Mouse (Mus musculus): ENCODE measurements at regions not wholly inside any gene's neighbourhood (a gene's known extent, or its start where the extent isn't known, plus 50 kb on each side); places are given as distances from the start of the nearest gene placed in this dataset.

- ATAC-seq: no peak
Observed at GRCm38 (mm10) chr13:31409123-31409513, 146.8 kb upstream of the Foxq1 start.

- no peak for ATAC-seq
Observed at GRCm38 (mm10) chr13:31421556-31421955, 134.4 kb upstream of the Foxq1 start.

DNA sequence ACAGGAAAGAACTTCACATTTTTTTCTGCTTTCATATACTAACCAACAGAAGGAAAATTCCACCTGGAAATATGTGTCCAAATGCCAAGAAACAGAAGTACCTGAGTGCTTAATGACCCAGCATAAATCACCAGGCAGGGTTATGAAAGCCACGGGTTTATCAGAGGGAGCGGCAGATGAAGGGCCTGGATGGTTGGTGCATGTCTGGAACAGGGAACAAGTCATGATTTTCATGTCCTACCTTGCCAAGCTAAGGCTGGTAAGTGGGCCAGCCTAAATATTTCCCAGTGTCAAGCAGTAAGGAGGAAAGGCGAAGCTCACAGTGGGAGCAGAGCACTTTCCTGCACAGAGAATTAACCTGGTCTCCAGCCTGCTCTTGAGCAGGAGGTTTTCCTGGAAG lies 132.3 kb upstream of the Foxq1 start:
- no peak for ATAC-seq

GRCm38 (mm10) chr13:31425825-31426500 lies 130.0 kb upstream of the Foxq1 start:
- ATAC-seq: no peak

DNA sequence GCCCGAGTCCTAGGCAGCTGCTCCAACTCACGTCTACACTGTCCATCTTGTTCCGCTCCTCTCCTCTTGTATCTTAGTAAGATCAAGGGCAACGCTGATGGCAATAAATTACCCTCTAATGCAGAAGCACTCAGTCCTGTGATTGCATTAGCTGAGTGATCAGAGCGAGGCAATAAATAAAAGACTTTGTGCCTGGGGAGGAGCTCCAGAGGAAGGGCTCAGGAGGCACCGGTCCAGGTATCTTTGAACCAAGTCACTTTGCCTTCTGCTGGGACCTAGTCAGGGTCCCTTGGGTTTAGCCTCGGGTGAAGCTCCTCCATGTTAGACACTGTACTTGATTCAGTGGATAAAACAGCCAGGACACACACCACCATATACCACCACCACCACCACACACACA lies 119.5 kb upstream of the Foxq1 start:
- no peak for ATAC-seq

GRCm38 (mm10) chr13:31439761-31440627 lies 115.9 kb upstream of the Foxq1 start:
- no peak for ATAC-seq

DNA sequence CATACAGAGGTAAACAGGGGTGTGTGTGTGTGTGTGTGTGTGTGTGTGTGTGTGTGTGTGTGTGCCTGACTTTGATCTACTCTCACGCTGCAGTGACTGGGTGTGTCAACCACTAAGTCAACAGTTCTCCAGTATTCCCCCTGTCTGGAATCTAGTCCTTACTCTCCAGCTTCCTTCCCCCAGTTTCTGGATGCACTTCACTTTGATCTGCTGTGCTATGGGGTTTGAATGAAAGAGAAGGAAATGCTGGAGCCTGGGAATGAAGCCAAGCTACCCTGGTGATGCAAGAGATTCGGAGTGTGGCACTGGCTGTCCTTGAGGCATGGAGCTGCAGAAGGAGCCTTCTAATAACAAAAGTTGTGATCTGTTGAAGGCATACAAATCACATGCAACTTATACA lies 97.1 kb upstream of the Foxq1 start:
- no peak for ATAC-seq

GRCm38 (mm10) chr13:31465141-31465540 lies 90.8 kb upstream of the Foxq1 start:
- ATAC-seq: no peak

- no peak for ATAC-seq
Observed at GRCm38 (mm10) chr13:31465711-31466110, 90.2 kb upstream of the Foxq1 start.

GRCm38 (mm10) chr13:31468131-31468530 lies 87.8 kb upstream of the Foxq1 start:
- no peak for ATAC-seq

DNA sequence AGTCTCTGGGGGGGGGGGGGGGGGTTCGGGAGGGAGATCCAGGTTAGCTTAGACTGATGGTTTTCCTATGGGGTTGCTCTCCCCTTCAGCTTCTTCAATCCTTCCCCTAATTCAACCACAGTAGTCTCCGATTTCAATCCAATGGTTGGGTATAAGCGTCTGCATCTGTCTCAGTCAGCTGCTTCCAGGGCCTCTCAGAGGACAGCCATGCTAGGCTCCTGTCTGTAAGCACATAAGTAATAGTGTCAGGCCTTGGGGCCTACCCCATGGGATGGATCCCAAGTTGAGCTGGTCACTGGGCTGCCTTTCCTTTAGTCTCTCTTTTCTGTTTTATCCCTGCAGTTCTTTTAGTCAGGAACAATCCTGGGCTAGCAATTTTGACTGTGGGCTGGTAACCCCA lies 87.0 kb upstream of the Foxq1 start:
- ATAC-seq: no peak

- no peak for ATAC-seq
Observed at GRCm38 (mm10) chr13:31472366-31472765, 83.6 kb upstream of the Foxq1 start.

DNA sequence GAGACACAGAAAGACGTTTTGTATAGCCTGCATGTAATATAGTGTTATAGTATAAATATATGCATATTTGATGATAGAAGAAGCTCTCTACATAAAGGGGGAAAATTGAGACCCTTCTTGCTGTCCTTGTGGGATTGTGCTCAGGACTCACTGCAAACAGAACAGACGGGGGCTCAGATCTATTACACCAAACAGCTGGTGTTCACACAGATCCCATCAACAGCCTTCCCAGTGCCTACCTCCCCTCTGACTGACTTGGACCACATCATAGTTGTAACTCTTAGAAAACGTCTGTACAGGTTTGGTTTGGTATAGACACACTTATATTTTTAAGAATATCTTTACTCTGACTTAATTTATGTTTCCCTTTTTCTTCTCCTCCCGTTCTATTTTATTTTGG lies 83.1 kb upstream of the Foxq1 start:
- no peak for ATAC-seq

- ATAC-seq: no peak
Observed at GRCm38 (mm10) chr13:31473275-31473674, 82.7 kb upstream of the Foxq1 start.

DNA sequence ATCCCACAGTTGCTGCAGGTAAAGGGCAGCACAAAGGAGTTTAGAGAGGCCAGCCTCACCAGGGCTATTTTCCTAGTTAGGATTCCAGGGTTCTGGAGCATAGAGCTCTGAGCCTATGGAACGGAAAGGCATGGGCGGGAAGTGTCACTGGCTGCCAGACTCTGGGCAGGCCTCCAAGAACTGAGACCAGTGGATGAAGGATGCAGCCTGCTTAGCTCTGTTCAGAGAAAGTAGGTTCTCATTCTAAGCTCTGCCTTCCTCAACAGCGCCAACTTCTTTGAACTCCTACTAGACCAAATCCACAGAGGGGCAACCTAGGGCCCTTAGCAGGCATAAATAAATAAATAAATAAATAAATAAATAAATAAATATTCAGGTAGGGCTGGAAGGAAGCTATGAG lies 80.1 kb upstream of the Foxq1 start:
- no peak for ATAC-seq

GRCm38 (mm10) chr13:31477171-31477867 lies 78.6 kb upstream of the Foxq1 start:
- no peak for ATAC-seq

- no peak for ATAC-seq
Observed at GRCm38 (mm10) chr13:31481105-31481844, 74.7 kb upstream of the Foxq1 start.

GRCm38 (mm10) chr13:31486373-31486772 lies 69.6 kb upstream of the Foxq1 start:
- ATAC-seq: no peak

GRCm38 (mm10) chr13:31488186-31488585 lies 67.7 kb upstream of the Foxq1 start:
- ATAC-seq: no peak

DNA sequence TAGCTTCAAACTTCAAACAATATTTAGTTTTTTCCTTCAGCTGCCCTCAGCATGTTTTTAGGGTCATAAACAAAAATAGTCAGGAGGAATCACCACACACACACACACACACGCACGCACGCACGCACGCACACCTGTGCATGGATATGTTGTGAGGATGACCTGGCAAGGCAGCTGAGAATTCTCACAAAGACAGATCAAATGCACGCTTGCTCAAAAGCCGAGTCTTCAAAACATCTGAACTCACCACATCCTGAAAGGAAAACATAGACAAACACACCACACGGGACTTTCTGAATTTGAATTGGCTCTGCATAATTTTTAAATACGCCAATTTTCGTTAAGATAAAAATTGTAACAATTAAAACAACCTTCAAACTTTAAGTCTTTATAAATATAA lies 52.7 kb upstream of the Foxq1 start:
- peak; percentile 41 for ATAC-seq

DNA sequence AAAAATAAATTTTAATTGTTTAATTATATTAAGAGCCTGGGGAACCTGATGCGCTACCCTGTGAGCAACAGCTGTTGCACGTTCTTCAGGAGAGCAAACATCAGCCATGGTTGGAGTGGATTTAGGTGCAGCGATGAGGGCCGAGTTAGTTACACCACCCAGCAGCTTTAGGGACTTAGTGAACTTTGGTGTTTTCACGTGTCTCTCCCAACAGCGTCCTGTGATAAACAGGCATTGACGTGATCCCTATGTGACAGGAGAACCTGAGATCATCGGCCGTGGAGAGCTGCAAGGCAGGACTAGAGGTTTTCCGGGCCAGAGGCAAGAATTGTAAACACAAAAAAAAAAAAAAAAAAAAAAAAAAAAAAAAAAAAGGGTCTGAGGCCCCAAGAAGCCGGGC lies 52.1 kb upstream of the Foxq1 start:
- no peak for ATAC-seq

GRCm38 (mm10) chr13:31504316-31504715 lies 51.6 kb upstream of the Foxq1 start:
- no peak for ATAC-seq

DNA sequence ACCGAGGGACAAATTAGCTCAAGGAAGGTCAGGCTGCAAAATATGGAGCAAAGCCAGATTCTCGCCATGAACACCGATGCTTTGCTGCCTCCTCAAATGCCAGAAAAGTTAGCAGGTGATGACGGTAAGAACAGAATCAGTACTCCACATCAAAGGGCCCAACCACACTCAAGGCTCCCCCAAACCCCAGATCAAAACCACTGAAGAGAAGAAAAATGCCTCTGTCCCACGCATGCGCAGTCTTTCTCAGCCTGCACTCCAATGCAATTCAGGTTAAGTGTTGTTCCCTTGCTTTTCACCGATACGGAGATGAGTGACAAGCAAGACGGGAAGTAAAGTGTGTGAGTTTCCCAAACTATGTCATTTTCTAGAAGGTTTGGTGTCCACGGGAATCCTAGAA lies 50.5 kb upstream of the Foxq1 start:
- no peak for ATAC-seq
